Mouse (Mus musculus) cortical plate, adult 2 months (tissue): ENCODE measurements around the gene Cdk17.

Source experiments
- CTCF ChIP-seq: fragments of 200-500 bp; IDR thresholded peaks from 2 replicates; pipeline ENCODE4 v1.5.1; 2011; ENCODE audit warnings: mild to moderate bottlenecking, control low read depth, low read length; ENCODE audit not compliant: insufficient read depth; ENCODE audit errors: extremely low read depth
- POLR2A ChIP-seq: fragments of 200-500 bp; IDR thresholded peaks from 2 replicates; pipeline ENCODE4 v1.6.1; 2011; ENCODE audit warnings: mild to moderate bottlenecking, low read length, control low read depth; ENCODE audit not compliant: insufficient read depth; ENCODE audit errors: extremely low read depth

- TF ChIP-seq POLR2A (no peak), CTCF (no peak)
These were observed 137.5 kb downstream of the Cdk17 start for GRCm38 (mm10) chr10:93298208-93298607.
